Mouse (Mus musculus): ENCODE results near the gene Kctd21.

- TF ChIP-seq CTCF (IDR thresholded peaks at IDR 0.05; ENCODE audit: low read depth, low read length) (no peak), EP300 (IDR thresholded peaks at IDR 0.05; ENCODE audit: insufficient read depth, low read depth, low read length) (no peak)
Observed at GRCm38 (mm10) chr7:97386806-97387370, 54.8 kb downstream of the Kctd21 start.
